Mouse (Mus musculus): ENCODE data around the gene Slc30a1. TPM values are rescaled to one million over a fixed set of nuclear protein-coding genes. Genes with fewer than 3 reads are reported as not detected.

The Slc30a1 gene
- polyA plus RNA-seq, 2 experiments = 3.6 to 6.7 TPM

DNA sequence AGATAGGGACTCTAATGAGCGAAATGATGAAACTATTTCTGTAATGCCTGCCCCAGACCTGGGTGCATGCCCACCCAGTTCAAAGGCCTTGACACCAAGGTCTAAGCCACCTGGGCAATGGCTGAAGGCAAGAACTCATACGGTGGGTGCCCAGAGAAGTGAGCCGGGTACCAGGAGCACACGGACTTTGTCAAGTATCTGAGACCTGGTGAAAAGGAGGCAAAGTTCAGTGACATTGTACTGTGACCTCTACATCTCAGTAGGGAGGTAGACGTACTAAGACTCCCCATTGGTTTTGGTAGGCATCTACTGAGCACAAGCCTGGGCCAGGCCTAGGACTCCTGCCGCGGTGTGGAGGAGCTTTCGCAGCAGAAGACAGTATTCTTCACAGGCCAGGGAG is 38.8 kb downstream of the Slc30a1 start:
- DNase-seq (ENCODE audit: low spot score) (no peak), ATAC-seq (ENCODE audit: low FRiP score, low read depth) (no peak)
- Histone ChIP-seq H3K9me3 (ENCODE audit: control insufficient read depth, low read length) (no peaks in the 10 kb centered on the region), H3K9ac (ENCODE audit: low read depth, low read length, severe bottlenecking) (no peak overlapping the region), H3K27me3 (ENCODE audit: control insufficient read depth, insufficient read depth, low read length) (no peaks in the 10 kb centered on the region), H3K4me3 (replicated peaks; ENCODE audit: low read length) (no peak overlapping the region), H3K4me1 (ENCODE audit: control insufficient read depth, insufficient read depth, low read length) (no peaks in the 10 kb centered on the region), H3K4me2 (replicated peaks; ENCODE audit: low read depth, low read length, severe bottlenecking) (no peak overlapping the region), H3K27ac (replicated peaks; ENCODE audit: low read depth, low read length) (no peak overlapping the region), H3K36me3 (ENCODE audit: control insufficient read depth, insufficient read depth, low read length) (no peaks in the 10 kb centered on the region)
- no peak for TF ChIP-seq POLR2A (IDR thresholded peaks at IDR 0.05; ENCODE audit: borderline replicate concordance, extremely low read depth, insufficient read depth, insufficient read length)
- 91% methylated on average over 8 of the region's 8 CpGs for WGBS

DNA sequence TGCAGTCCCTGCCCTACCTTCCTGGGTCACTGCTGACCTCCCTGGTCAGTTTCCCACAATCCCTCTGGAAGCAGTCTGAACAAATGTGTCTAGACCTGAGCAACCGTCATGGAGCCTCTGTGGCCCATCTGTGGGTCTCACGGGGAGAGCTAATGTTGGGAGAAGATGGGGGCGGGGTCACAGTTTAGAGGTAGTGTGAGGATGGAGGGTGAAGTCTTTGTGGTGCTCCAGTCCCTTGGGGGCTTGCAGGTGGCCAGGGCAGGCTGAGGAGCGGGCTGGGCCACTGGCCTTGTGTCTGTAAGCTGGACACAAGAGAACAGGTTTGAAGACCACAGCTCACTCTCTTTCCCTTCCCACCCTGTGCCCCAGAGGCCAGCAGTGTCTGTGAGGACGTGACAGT is 39.2 kb downstream of the Slc30a1 start:
- no peaks in the 10 kb centered on the region for H3K4me1 ChIP-seq (ENCODE audit: control insufficient read depth, insufficient read depth, low read length)
- WGBS = 80% methylated on average over 5 of the region's 5 CpGs
- H3K36me3 ChIP-seq (ENCODE audit: control insufficient read depth, insufficient read depth, low read length) = no peaks in the 10 kb centered on the region
- no peak overlapping the region for H3K4me2 ChIP-seq (replicated peaks; ENCODE audit: low read depth, low read length, severe bottlenecking)
- ATAC-seq (ENCODE audit: low FRiP score, low read depth) (no peak), DNase-seq (ENCODE audit: low spot score) (no peak)
- no peaks in the 10 kb centered on the region for H3K27me3 ChIP-seq (ENCODE audit: control insufficient read depth, insufficient read depth, low read length)
- no peak overlapping the region for H3K9ac ChIP-seq (ENCODE audit: low read depth, low read length, severe bottlenecking)
- H3K27ac ChIP-seq (replicated peaks; ENCODE audit: low read depth, low read length) = no peak overlapping the region
- no peaks in the 10 kb centered on the region for H3K9me3 ChIP-seq (ENCODE audit: control insufficient read depth, low read length)
- no peak for TF ChIP-seq POLR2A (IDR thresholded peaks at IDR 0.05; ENCODE audit: borderline replicate concordance, extremely low read depth, insufficient read depth, insufficient read length)
- no peak overlapping the region for H3K4me3 ChIP-seq (replicated peaks; ENCODE audit: low read length)

DNA sequence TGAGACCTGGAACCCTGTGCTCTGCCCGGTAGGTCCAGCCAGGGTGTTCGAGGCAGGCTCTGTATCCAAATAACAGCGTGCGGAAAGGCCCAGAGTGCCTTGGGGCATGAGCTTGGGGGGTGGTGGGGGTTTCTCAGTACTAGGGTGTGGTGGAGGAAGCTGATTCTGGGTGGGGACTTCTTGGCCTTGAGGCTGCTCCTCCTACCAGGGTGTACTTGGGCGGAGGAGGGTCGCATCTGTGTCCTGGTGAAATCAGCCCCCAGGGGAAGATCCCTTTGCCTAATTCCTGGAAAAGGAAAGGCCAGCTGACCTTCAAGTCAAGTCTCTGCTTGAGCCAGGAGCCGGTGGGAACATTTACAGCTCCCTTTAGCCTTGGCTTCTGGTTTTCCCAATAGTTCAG is 39.7 kb downstream of the Slc30a1 start:
- no peak for TF ChIP-seq POLR2A (IDR thresholded peaks at IDR 0.05; ENCODE audit: borderline replicate concordance, extremely low read depth, insufficient read depth, insufficient read length)
- H3K9ac ChIP-seq (ENCODE audit: low read depth, low read length, severe bottlenecking) = no peak overlapping the region
- H3K4me2 ChIP-seq (replicated peaks; ENCODE audit: low read depth, low read length, severe bottlenecking) = no peak overlapping the region
- no peaks in the 10 kb centered on the region for H3K36me3 ChIP-seq (ENCODE audit: control insufficient read depth, insufficient read depth, low read length)
- H3K27me3 ChIP-seq (ENCODE audit: control insufficient read depth, insufficient read depth, low read length) = no peaks in the 10 kb centered on the region
- H3K4me3 ChIP-seq (replicated peaks; ENCODE audit: low read length) = no peak overlapping the region
- H3K9me3 ChIP-seq (ENCODE audit: control insufficient read depth, low read length) = no peaks in the 10 kb centered on the region
- no peaks in the 10 kb centered on the region for H3K4me1 ChIP-seq (ENCODE audit: control insufficient read depth, insufficient read depth, low read length)
- H3K27ac ChIP-seq (replicated peaks; ENCODE audit: low read depth, low read length) = no peak overlapping the region
- DNase-seq (ENCODE audit: low spot score) = no peak
- no peak for ATAC-seq (ENCODE audit: low FRiP score, low read depth)
- WGBS = 65% methylated on average over 7 of the region's 7 CpGs

DNA sequence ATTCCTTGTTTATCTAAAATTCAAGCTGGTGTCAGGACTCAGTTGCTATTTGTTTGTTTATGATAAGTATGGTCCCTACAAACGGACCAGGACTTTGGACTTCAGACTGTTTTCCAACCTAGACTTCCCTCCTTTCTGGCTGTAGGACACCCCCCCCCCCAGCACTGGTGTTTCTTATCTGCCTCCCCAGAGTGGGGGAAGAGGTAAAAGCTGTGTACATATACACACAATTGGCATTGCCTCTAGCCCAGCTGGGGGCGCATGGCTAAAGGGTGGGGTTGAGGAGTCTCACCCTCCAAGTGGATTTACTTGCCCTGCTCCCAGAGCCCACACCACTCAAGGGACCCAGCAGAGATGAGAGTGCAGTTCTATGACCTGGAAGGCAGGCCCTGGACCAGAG is 40.3 kb downstream of the Slc30a1 start:
- no peak overlapping the region for H3K4me2 ChIP-seq (replicated peaks; ENCODE audit: low read depth, low read length, severe bottlenecking)
- TF ChIP-seq POLR2A (IDR thresholded peaks at IDR 0.05; ENCODE audit: borderline replicate concordance, extremely low read depth, insufficient read depth, insufficient read length) = no peak
- WGBS = 83% methylated on average over 2 of the region's 2 CpGs
- no peak overlapping the region for H3K4me3 ChIP-seq (replicated peaks; ENCODE audit: low read length)
- H3K36me3 ChIP-seq (ENCODE audit: control insufficient read depth, insufficient read depth, low read length) = no peaks in the 10 kb centered on the region
- no peaks in the 10 kb centered on the region for H3K27me3 ChIP-seq (ENCODE audit: control insufficient read depth, insufficient read depth, low read length)
- ATAC-seq (ENCODE audit: low FRiP score, low read depth) (no peak), DNase-seq (ENCODE audit: low spot score) (no peak)
- H3K27ac ChIP-seq (replicated peaks; ENCODE audit: low read depth, low read length) = no peak overlapping the region
- H3K9me3 ChIP-seq (ENCODE audit: control insufficient read depth, low read length) = no peaks in the 10 kb centered on the region
- H3K9ac ChIP-seq (ENCODE audit: low read depth, low read length, severe bottlenecking) = no peak overlapping the region
- no peaks in the 10 kb centered on the region for H3K4me1 ChIP-seq (ENCODE audit: control insufficient read depth, insufficient read depth, low read length)

DNA sequence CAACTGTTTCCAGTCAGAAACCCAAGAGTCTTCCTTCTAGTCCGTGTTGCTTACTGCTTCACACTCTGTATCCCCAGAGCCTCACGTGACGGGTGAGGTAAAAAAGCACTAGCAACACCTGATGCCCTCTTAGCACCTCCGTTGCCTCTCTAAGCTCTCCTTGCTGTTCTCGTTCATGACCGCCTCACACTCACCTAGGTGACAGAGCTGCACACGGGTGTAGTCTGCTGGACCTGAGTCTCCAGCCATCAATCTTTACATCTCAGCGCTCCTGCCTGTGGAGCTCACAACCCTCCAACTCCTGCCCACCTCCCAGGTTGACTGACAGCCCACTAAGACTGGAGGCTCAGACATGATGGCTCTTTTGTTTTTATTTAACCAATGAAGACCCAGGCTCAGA is 41.2 kb downstream of the Slc30a1 start:
- WGBS = 78% methylated on average over 8 of the region's 8 CpGs
- Histone ChIP-seq H3K9me3 (ENCODE audit: control insufficient read depth, low read length) (no peaks in the 10 kb centered on the region), H3K9ac (ENCODE audit: low read depth, low read length, severe bottlenecking) (no peak overlapping the region), H3K27me3 (ENCODE audit: control insufficient read depth, insufficient read depth, low read length) (no peaks in the 10 kb centered on the region), H3K36me3 (ENCODE audit: control insufficient read depth, insufficient read depth, low read length) (no peaks in the 10 kb centered on the region), H3K4me3 (replicated peaks; ENCODE audit: low read length) (no peak overlapping the region), H3K4me2 (replicated peaks; ENCODE audit: low read depth, low read length, severe bottlenecking) (no peak overlapping the region), H3K4me1 (ENCODE audit: control insufficient read depth, insufficient read depth, low read length) (no peaks in the 10 kb centered on the region), H3K27ac (replicated peaks; ENCODE audit: low read depth, low read length) (no peak overlapping the region)
- DNase-seq (ENCODE audit: low spot score) (no peak), ATAC-seq (ENCODE audit: low FRiP score, low read depth) (no peak)
- no peak for TF ChIP-seq POLR2A (IDR thresholded peaks at IDR 0.05; ENCODE audit: borderline replicate concordance, extremely low read depth, insufficient read depth, insufficient read length)

DNA sequence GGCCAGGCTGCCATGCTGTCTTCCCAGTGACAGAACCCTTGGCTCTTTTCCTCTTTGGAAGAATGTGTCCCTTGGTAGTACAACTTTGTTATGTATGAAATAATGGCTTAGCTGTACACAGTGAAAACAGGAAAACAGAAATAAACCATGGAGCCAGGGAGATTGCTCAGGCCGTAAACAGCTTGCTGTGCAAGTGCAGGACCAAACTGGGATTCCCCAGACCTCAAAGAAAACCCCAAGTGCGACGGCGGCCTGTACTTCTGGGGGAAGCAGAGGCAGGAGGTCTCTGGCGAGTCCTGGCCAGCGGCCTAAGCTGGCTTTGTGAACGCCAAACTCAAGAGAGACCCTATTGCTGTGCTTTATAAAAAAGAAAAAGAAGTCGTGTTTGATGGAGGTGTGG is 42.0 kb downstream of the Slc30a1 start:
- H3K27ac ChIP-seq (replicated peaks; ENCODE audit: low read depth, low read length) = no peak overlapping the region
- TF ChIP-seq POLR2A (IDR thresholded peaks at IDR 0.05; ENCODE audit: borderline replicate concordance, extremely low read depth, insufficient read depth, insufficient read length) = no peak
- H3K4me3 ChIP-seq (replicated peaks; ENCODE audit: low read length) = no peak overlapping the region
- H3K4me1 ChIP-seq (ENCODE audit: control insufficient read depth, insufficient read depth, low read length) = no peaks in the 10 kb centered on the region
- H3K9me3 ChIP-seq (ENCODE audit: control insufficient read depth, low read length) = no peaks in the 10 kb centered on the region
- no peak overlapping the region for H3K4me2 ChIP-seq (replicated peaks; ENCODE audit: low read depth, low read length, severe bottlenecking)
- DNase-seq (ENCODE audit: low spot score) (no peak), ATAC-seq (ENCODE audit: low FRiP score, low read depth) (no peak)
- WGBS = 72% methylated on average over 8 of the region's 8 CpGs
- no peaks in the 10 kb centered on the region for H3K27me3 ChIP-seq (ENCODE audit: control insufficient read depth, insufficient read depth, low read length)
- H3K36me3 ChIP-seq (ENCODE audit: control insufficient read depth, insufficient read depth, low read length) = no peaks in the 10 kb centered on the region
- H3K9ac ChIP-seq (ENCODE audit: low read depth, low read length, severe bottlenecking) = no peak overlapping the region
